Mouse (Mus musculus) midbrain, embryonic 15.5 days (tissue): ENCODE data around the gene Gas8. TPM values are rescaled to one million over a fixed set of nuclear protein-coding genes. Genes with fewer than 3 reads are reported as not detected.
A peak's percentile ranks its signal among the peaks of the same experiment; 100 is the strongest.
"Not testable (repeated sequence)": the region's sequence is repeated elsewhere in the genome, so short reads cannot be mapped to it uniquely, and the experiment has no call there.

ENCODE experiments used
- ATAC-seq: fragments of 200-750 bp; cut with Nextera tagmentation; replicated peaks from 2 replicates; pipeline ENCODE4 v1.8.0; 2017; ENCODE audit warnings: moderate TSS enrichment
- H3K27ac ChIP-seq: fragments of 300-500 bp; sonication (generic); 2 replicates; pipeline ENCODE4 v1.5.1; 2015; ENCODE audit warnings: mild to moderate bottlenecking, inconsistent platforms
- H3K27me3 ChIP-seq: fragments of 300-500 bp; sonication (generic); replicated peaks from 2 replicates; pipeline ENCODE4 v1.6.1; 2015; ENCODE audit warnings: inconsistent platforms
- H3K36me3 ChIP-seq: fragments of 300-500 bp; sonication (generic); replicated peaks from 2 replicates; pipeline ENCODE4 v1.6.1; 2015; ENCODE audit warnings: inconsistent platforms
- H3K4me1 ChIP-seq: fragments of 300-500 bp; sonication (generic); 2 replicates; pipeline ENCODE4 v1.6.1; 2015; ENCODE audit warnings: inconsistent platforms
- H3K4me2 ChIP-seq: fragments of 300-500 bp; sonication (generic); 2 replicates; pipeline ENCODE4 v1.6.1; 2015; ENCODE audit warnings: inconsistent platforms, mild to moderate bottlenecking, moderate library complexity
- H3K4me3 ChIP-seq: fragments of 300-500 bp; sonication (generic); 2 replicates; pipeline ENCODE4 v1.5.1; 2015; ENCODE audit warnings: mild to moderate bottlenecking, inconsistent platforms
- H3K9ac ChIP-seq: fragments of 300-500 bp; sonication (generic); 2 replicates; pipeline ENCODE4 v1.6.1; 2015; ENCODE audit warnings: mild to moderate bottlenecking, inconsistent platforms
- H3K9me3 ChIP-seq: fragments of 300-500 bp; sonication (generic); 2 replicates; pipeline ENCODE4 v1.6.1; 2016; ENCODE audit warnings: inconsistent platforms
- WGBS: fragments of 180-500 bp; shearing (Covaris S2); methylation state at CpG from one replicate; pipeline ENCODE4 v1.1.7; 2015; ENCODE audit warnings: mixed read lengths; 5-methylcytosine and 5-hydroxymethylcytosine counted together
- polyA plus RNA-seq: library from polyadenylated mRNA; unstranded; fragments of >200 nt; fragmentation: Nextera tagmentation; extraction: Ambion mirVana; gene quantifications from 2 replicates; pipeline ENCODE4 v1.2.1, GENCODE M21; 2015

Gene Gas8
- polyA plus RNA-seq, 1 experiment from 2014 or later, result 44.4 TPM

GRCm38 (mm10) chr8:123518172-123518571 is 462 bp upstream of the Gas8 start:
- peaks cover 34% of the 10 kb centered on the region for H3K4me1 ChIP-seq
- peaks cover 4% of the 10 kb centered on the region; the same call in 1 of the 2 replicates for H3K36me3 ChIP-seq
- peak overlapping the region; percentile 83; the same call in 1 of the 2 replicates for H3K9ac ChIP-seq
- H3K27ac ChIP-seq, result peak overlapping the region; percentile 74
- H3K9me3 ChIP-seq, result no peaks in the 10 kb centered on the region
- H3K27me3 ChIP-seq, result no peaks in the 10 kb centered on the region
- peak overlapping the region; percentile 64 for H3K4me3 ChIP-seq
- peak overlapping the region; percentile 80 for H3K4me2 ChIP-seq
- no peak for ATAC-seq
- 33% methylated on average over 10 of the region's 10 CpGs for WGBS

- H3K9ac ChIP-seq, H3K4me3 ChIP-seq, H3K4me2 ChIP-seq, H3K9me3 ChIP-seq, H3K27me3 ChIP-seq, H3K27ac ChIP-seq, ATAC-seq: not testable (repeated sequence)
- Histone ChIP-seq H3K36me3 (peaks cover 19% of the 10 kb centered on the region), H3K4me1 (peaks cover 21% of the 10 kb centered on the region)
- WGBS, result 96% methylated on average over 1 of the region's 1 CpGs
These were observed 1.4 kb downstream of the Gas8 start for GRCm38 (mm10) chr8:123520048-123520447.

GRCm38 (mm10) chr8:123527720-123528489 is 9.3 kb downstream of the Gas8 start:
- 94% methylated on average over 25 of the region's 25 CpGs for WGBS
- Histone ChIP-seq H3K9ac (no peak overlapping the region), H3K27me3 (no peaks in the 10 kb centered on the region), H3K4me2 (no peak overlapping the region), H3K36me3 (peaks cover 64% of the 10 kb centered on the region), H3K4me1 (no peaks in the 10 kb centered on the region), H3K27ac (no peak overlapping the region), H3K9me3 (no peaks in the 10 kb centered on the region), H3K4me3 (no peak overlapping the region)
- no peak for ATAC-seq

- peak; percentile 37; the same call in 1 of the 2 replicates for ATAC-seq
These were observed 17.8 kb downstream of the Gas8 start for GRCm38 (mm10) chr8:123536242-123536989.

GRCm38 (mm10) chr8:123536990-123537380 is 18.4 kb downstream of the Gas8 start:
- Histone ChIP-seq H3K4me2 (no peak overlapping the region), H3K36me3 (peaks cover 29% of the 10 kb centered on the region), H3K4me3 (no peak overlapping the region), H3K4me1 (no peaks in the 10 kb centered on the region), H3K27me3 (peaks cover 6% of the 10 kb centered on the region; the same call in 1 of the 2 replicates), H3K27ac (no peak overlapping the region), H3K9ac (no peak overlapping the region), H3K9me3 (no peaks in the 10 kb centered on the region)
- no peak for ATAC-seq
- 35% methylated on average over 6 of the region's 10 CpGs for WGBS

More at GRCm38 (mm10) chr8:123536242-123536989, 17.8 kb downstream of the Gas8 start:
- Histone ChIP-seq H3K4me2 (no peak overlapping the region), H3K9ac (no peak overlapping the region), H3K36me3 (peaks cover 32% of the 10 kb centered on the region), H3K4me1 (no peaks in the 10 kb centered on the region), H3K4me3 (no peak overlapping the region), H3K9me3 (no peaks in the 10 kb centered on the region), H3K27me3 (peaks cover 6% of the 10 kb centered on the region; the same call in 1 of the 2 replicates), H3K27ac (no peak overlapping the region)
- WGBS, result 89% methylated on average over 9 of the region's 9 CpGs

GRCm38 (mm10) chr8:123537641-123538040 is 19.0 kb downstream of the Gas8 start:
- ATAC-seq, H3K27me3 ChIP-seq, H3K27ac ChIP-seq, H3K9me3 ChIP-seq, H3K4me2 ChIP-seq, H3K4me3 ChIP-seq, H3K9ac ChIP-seq, H3K4me1 ChIP-seq: not testable (repeated sequence)
- WGBS, result 75% methylated on average over 7 of the region's 14 CpGs
- H3K36me3 ChIP-seq, result peaks cover 27% of the 10 kb centered on the region

GRCm38 (mm10) chr8:123564221-123564620 is 45.6 kb downstream of the Gas8 start:
- not testable (repeated sequence) for H3K4me1 ChIP-seq, H3K4me2 ChIP-seq, H3K27me3 ChIP-seq, H3K36me3 ChIP-seq, H3K4me3 ChIP-seq, H3K27ac ChIP-seq, ATAC-seq, H3K9me3 ChIP-seq, H3K9ac ChIP-seq
- no CpG with 5 or more reads among the region's 45 CpGs for WGBS

GRCm38 (mm10) chr8:123575386-123575785 is 56.8 kb downstream of the Gas8 start:
- not testable (repeated sequence) for H3K9ac ChIP-seq, H3K4me2 ChIP-seq, H3K27me3 ChIP-seq, ATAC-seq, H3K36me3 ChIP-seq, H3K4me3 ChIP-seq, H3K4me1 ChIP-seq, H3K9me3 ChIP-seq, H3K27ac ChIP-seq
- WGBS, result 100% methylated on average over 1 of the region's 10 CpGs

Other genes with a start within 250 kb of the Gas8 start
- 6.4 and 9.8 TPM in 2 replicates for gene Fanca, start 200.3 kb upstream of the Gas8 start, polyA plus RNA-seq
- gene Spire2, start 186.1 kb upstream of the Gas8 start, polyA plus RNA-seq, result 44.0 and 44.8 TPM in 2 replicates
- gene Tcf25, start 145.1 kb upstream of the Gas8 start, polyA plus RNA-seq, result 324 and 331 TPM in 2 replicates
- gene Mc1r, start 111.7 kb upstream of the Gas8 start, polyA plus RNA-seq, result 0.10 and 0.17 TPM in 2 replicates
- 2,127 and 2,170 TPM in 2 replicates for gene Tubb3, start 107.4 kb upstream of the Gas8 start, polyA plus RNA-seq
- 48.4 and 49.8 TPM in 2 replicates for gene Def8, start 95.3 kb upstream of the Gas8 start, polyA plus RNA-seq
- 52.6 and 59.0 TPM in 2 replicates for gene Afg3l1, start 40.9 kb upstream of the Gas8 start, polyA plus RNA-seq
- 106 and 107 TPM in 2 replicates for gene Dbndd1, start 3.4 kb upstream of the Gas8 start, polyA plus RNA-seq
- 11.3 and 11.8 TPM in 2 replicates for gene Rhou, start 135.1 kb downstream of the Gas8 start, polyA plus RNA-seq